Mouse (Mus musculus) erythroblast, embryonic 14.5 days (primary cell): ENCODE data around the gene Dazap1.

ENCODE experiments used
- GATA1 ChIP-seq: IDR thresholded peaks from 2 replicates; pipeline ENCODE4 v1.6.1; 2012; ENCODE audit warnings: low read length, inconsistent platforms, mixed read lengths
- TAL1 ChIP-seq: IDR thresholded peaks from 3 replicates; pipeline ENCODE4 v1.6.1; 2012; ENCODE audit warnings: low read length, inconsistent platforms, mixed read lengths

GRCm38 (mm10) chr10:80248971-80249640 is 12.2 kb upstream of the Dazap1 start, which contains the start of gene Ndufs7:
- TF ChIP-seq TAL1 (no peak), GATA1 (no peak)
